Mouse (Mus musculus) neutrophil, adult 5-6 weeks (primary cell): ENCODE results near the gene Pigo. TPM values are rescaled to one million over a fixed set of nuclear protein-coding genes. Genes with fewer than 3 reads are reported as not detected.

Experiments used
- ATAC-seq: fragments of 151-379, 151-347 bp; 2 replicates; pipeline ENCODE4 v1.8.0; 2017; ENCODE audit warnings: mild to moderate bottlenecking, moderate TSS enrichment; ENCODE audit not compliant: insufficient number of reproducible peaks, poor library complexity, low FRiP score, severe bottlenecking; ENCODE audit errors: extremely low read depth
- total RNA-seq: library from RNA; stranded (forward); fragments of 200-1000 nt; gene quantifications from 2 replicates; pipeline ENCODE4 v1.2.3, GENCODE M21; 2017

Gene Pigo
- total RNA-seq, 1 experiment from 2014 or later: 10.7 TPM

GRCm38 (mm10) chr4:43038567-43039495 is 13.2 kb upstream of the Pigo start:
- ATAC-seq: no peak

DNA sequence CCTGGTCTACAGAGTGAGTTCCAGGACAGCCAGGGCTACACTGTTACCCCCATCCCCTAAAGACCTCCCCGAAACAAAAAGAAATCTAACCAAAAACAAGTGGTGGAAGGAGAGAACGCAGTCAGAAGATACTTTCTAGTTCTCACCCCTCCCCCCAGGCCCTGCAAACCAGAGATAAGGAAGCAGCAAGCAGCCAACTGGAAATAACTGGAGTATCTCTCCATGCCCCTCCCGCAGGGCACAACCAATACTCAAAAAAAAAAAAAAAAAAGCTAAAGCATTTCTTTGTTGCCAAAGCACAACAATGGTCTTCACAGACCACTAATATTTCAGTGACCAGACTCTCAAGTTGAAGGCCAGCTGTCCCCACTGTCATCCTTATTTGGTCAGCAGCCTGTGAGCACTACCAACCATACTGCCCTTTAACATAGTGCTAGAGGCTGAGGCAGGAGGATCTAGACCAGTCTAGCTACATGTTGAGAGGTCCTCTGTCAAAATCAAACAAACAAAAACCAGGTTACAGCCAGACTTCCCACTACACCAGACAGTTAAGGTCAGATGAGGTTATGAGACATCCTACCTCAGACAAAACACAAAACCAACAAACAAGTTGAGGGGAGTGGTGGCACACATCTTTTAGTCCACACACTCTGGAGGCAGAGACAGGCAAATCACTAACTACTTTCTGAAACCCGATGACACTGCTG is 12.4 kb upstream of the Pigo start:
- ATAC-seq: no peak

- ATAC-seq: no peak
Observed at GRCm38 (mm10) chr4:43036356-43036755, 10.7 kb upstream of the Pigo start.

GRCm38 (mm10) chr4:43035851-43036250 is 10.2 kb upstream of the Pigo start:
- no peak for ATAC-seq

DNA sequence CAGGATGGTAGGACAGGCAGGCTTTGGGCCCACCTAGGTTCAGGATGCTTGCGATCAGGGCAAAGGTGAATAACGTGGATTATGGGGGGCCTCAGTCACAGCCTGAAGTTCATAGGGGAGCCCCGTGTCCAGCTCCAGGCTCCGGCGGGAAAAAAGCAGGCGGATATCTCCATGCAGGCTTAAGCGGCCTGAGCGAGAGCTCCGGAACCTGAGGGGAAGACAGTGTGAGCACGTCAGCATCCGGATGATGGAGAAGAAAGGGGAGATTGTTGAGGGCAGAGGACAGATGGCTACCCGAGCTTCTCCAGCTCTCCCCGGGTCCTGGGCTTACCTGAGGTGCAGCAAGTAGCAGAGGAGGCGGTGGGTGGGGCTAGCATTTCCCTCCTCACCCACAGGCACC is 7.9 kb upstream of the Pigo start:
- ATAC-seq: no peak

DNA sequence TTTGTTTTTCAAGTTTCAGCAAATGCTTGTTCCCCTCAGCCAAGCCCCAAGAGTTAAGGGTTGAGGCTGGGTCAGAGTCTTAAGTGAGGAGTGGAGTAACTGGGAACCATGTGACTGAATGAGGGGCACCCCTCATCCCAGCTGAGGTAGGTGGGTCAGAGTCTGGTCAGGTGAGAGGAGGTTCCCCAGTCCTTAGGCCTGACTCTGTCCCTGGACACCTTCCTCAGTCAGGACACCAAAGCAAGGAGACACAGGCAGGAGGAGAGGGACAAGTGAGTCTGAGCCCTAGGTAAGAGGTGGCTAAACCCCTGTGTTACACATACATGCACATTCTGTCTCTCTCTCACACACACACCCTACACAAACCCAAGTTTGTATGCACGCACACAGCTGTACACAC is 6.9 kb upstream of the Pigo start:
- no peak for ATAC-seq

- ATAC-seq: peak; percentile 95
Observed at GRCm38 (mm10) chr4:43031237-43031995, 5.8 kb upstream of the Pigo start, which contains the start of gene Stoml2. TSS of gene Stoml2 (minus strand) at chr4:43031710.

DNA sequence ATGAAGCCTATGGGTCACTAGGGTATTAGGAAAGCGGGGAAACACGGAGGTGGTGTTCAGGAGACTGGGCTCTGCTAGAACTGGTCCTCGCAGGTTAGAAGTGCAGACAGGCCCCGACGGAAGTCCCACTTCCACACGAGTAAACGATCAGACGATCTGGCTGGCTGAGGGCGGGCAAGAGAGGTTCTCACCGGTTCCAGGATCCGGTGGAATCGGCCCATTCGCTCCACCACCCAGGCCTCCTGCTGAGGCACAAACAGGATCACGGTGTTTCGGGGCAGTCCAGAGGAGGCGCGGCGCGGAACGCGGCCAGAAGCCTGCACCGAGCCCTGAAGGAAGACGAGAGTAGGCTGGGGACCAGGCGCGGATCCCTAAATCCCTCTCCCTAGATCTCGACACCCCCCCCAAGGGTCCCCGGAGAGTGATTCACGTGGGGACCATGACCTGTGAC is 5.2 kb upstream of the Pigo start:
- ATAC-seq: no peak

GRCm38 (mm10) chr4:43030352-43030751 is 4.7 kb upstream of the Pigo start:
- no peak for ATAC-seq

- no peak for ATAC-seq
Observed at GRCm38 (mm10) chr4:43029749-43030148, 4.1 kb upstream of the Pigo start.

DNA sequence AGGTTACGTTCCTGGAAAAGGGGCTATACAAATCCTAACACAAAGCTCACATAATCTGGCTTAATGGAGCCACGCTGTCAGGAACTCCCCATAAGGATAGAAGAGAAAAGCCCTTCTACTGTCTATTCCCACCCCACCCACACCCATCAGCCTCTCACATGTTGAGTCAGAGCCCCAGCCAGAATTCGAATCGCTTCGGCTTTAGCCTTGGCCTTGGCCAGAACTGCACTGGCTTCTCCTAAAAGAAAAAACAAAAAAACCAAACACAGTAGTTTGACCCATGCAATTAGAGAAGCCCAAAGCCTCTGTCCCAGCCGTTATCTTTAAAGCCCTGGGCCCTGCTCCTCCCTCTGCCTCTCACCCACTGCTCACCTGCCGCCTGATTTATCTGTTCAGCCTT is 3.5 kb upstream of the Pigo start:
- ATAC-seq: no peak

GRCm38 (mm10) chr4:43024673-43025072 is 946 bp downstream of the Pigo start:
- no peak for ATAC-seq

DNA sequence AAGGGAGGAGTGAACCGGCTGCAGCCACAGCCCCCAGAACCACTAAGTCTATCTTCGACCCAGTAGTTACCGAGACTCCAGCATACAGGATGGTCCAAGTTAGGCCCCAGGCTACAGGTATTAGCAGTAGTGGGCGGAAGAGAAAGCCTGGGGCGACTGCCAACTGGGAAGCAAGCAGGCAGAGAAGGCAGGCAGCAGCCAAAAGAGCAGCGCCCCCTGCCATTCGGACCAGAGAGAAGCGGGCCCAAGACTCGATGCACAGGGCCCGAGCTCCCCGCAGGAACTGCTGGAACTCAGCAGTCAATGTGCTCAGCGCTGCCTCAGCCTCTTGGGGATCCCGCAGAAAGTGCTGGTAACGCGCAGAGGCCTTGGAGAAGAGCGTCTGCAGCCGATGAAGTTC is 4.3 kb downstream of the Pigo start:
- no peak for ATAC-seq

GRCm38 (mm10) chr4:43020876-43021275 is 4.7 kb downstream of the Pigo start:
- no peak for ATAC-seq

DNA sequence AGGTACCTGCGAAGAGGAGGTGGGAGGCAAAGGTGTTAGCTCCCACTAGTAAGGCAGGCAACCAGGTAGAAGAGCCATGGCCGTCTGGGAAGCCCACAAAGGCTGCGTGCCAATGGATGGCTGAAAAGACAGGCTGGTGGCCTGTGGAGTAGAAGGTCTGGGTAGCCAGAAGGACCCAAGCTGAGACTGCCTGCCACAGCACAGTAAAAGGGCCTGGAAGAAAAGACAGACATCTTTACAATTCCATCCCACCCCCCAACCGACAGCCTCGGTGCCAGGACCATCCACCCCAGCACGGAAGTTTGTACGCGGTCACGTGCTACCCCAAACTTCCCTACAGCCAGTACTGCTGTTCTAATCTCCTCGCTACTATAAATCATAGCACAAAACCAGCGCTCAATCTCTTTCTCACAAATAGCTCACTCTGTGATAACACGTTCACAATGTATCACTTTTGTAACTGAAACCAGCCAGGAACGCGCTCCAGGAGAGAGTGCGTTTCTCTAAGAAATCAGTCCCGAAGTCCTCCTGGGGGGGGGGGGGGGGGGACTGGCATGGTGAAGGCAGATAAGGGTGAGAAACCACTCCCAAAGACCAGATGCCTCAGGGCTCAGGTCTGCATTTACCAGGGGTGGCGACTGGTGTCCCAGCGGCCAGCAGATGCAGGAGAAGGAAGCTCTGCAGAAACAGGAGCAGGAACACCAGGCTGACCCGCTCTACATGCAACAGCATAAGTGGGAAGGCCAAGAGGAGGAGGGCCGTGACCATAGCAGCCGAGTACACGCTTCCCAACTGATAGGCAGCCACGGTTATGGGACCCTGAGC is 5.8 kb downstream of the Pigo start:
- ATAC-seq: no peak

GRCm38 (mm10) chr4:43019176-43019575 is 6.4 kb downstream of the Pigo start:
- no peak for ATAC-seq

GRCm38 (mm10) chr4:43018156-43018555 is 7.5 kb downstream of the Pigo start:
- ATAC-seq: no peak

- ATAC-seq: no peak
Observed at GRCm38 (mm10) chr4:43012091-43012490, 13.5 kb downstream of the Pigo start.
